Mouse (Mus musculus) kidney, postnatal 0 days (tissue): ENCODE results near the gene Ntn4. TPM values are rescaled to one million over a fixed set of nuclear protein-coding genes. Genes with fewer than 3 reads are reported as not detected.

Source experiments
- ATAC-seq: fragments of 200-750 bp; cut with Nextera tagmentation; replicated peaks from 2 replicates; pipeline ENCODE4 v1.8.0; 2017; ENCODE audit warnings: low read depth, moderate number of reproducible peaks, moderate TSS enrichment, moderate library complexity; ENCODE audit not compliant: low FRiP score
- DNase-seq: peaks from one replicate; pipeline ENCODE4 v3.0.0-alpha.2; 2016; ENCODE audit warnings: low spot score
- H3K27ac ChIP-seq: fragments of 300-500 bp; sonication (generic); 2 replicates; pipeline ENCODE4 v1.5.1; 2014; ENCODE audit warnings: mild to moderate bottlenecking
- H3K27me3 ChIP-seq: fragments of 300-500 bp; sonication (generic); 2 replicates; pipeline ENCODE4 v1.6.1; 2014; ENCODE audit warnings: low read length, mixed read lengths; ENCODE audit not compliant: insufficient read depth
- H3K36me3 ChIP-seq: fragments of 300-500 bp; sonication (generic); 2 replicates; pipeline ENCODE4 v1.6.1; 2014; ENCODE audit warnings: low read length, mixed read lengths; ENCODE audit not compliant: insufficient read depth
- H3K4me1 ChIP-seq: fragments of 300-500 bp; sonication (generic); replicated peaks from 2 replicates; pipeline ENCODE4 v1.6.1; 2014; ENCODE audit warnings: antibody characterized with exemption, low read length, mixed read lengths; ENCODE audit not compliant: insufficient read depth
- H3K4me2 ChIP-seq: fragments of 300-500 bp; sonication (generic); 2 replicates; pipeline ENCODE4 v1.6.1; 2014; ENCODE audit warnings: mild to moderate bottlenecking, low read length, moderate library complexity, mixed read lengths
- H3K4me3 ChIP-seq: fragments of 300-500 bp; sonication (generic); replicated peaks from 2 replicates; pipeline ENCODE4 v1.5.1; 2014; ENCODE audit warnings: low read depth, low read length
- H3K9ac ChIP-seq: fragments of 300-500 bp; sonication (generic); 2 replicates; pipeline ENCODE4 v1.6.1; 2014; ENCODE audit warnings: low read depth, low read length
- H3K9me3 ChIP-seq: fragments of 300-500 bp; sonication (generic); replicated peaks from 2 replicates; pipeline ENCODE4 v1.6.1; 2016; ENCODE audit warnings: low read length, inconsistent platforms, mixed read lengths
- CTCF ChIP-seq: IDR thresholded peaks from 2 replicates; pipeline ENCODE4 v1.5.1; 2016; ENCODE audit warnings: antibody characterized with exemption, low read depth, mild to moderate bottlenecking, moderate library complexity
- WGBS: fragments of 180-500 bp; shearing (Covaris S2); extraction: QIAGEN DNeasy Blood & Tissue Kit; methylation state at CpG from one replicate; pipeline ENCODE4 v1.1.7; 2014; 5-methylcytosine and 5-hydroxymethylcytosine counted together
- polyA plus RNA-seq: library from polyadenylated mRNA; unstranded; fragments of >200 nt; fragmentation: Nextera tagmentation; extraction: Ambion mirVana; gene quantifications from 2 replicates; pipeline ENCODE4 v1.2.1, GENCODE M21; 2015

Gene Ntn4
- polyA plus RNA-seq, 1 experiment from 2014 or later, result 1.4 TPM

DNA sequence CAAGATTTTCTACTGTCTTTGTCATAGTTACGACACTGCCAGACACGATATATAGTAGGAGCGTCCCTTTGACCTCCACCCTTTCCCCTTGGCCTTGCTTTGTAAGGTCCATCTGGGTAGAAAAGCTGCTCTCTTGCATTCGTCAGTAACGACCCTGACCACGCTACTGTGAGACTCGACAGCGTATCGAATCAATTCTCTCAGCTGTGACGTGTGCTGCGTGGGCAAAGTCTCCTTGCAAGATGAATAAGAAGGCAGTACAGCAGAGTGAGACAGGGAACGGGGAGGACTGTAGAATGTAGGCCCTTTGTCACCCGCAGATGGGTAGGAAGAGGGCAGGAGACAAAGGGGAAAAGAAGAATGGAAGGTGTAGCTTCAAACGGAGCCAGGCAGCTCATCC lies 110.8 kb downstream of the Ntn4 start:
- 57% methylated on average over 14 of the region's 14 CpGs for WGBS
- TF ChIP-seq CTCF, result no peak
- no peaks in the 10 kb centered on the region; the same call in 1 of the 2 replicates for H3K4me1 ChIP-seq
- H3K36me3 ChIP-seq, result no peaks in the 10 kb centered on the region
- no peaks in the 10 kb centered on the region for H3K27me3 ChIP-seq
- no peak overlapping the region for H3K4me3 ChIP-seq
- no peaks in the 10 kb centered on the region for H3K9me3 ChIP-seq
- no peak overlapping the region for H3K27ac ChIP-seq
- ATAC-seq (no peak), DNase-seq (no peak)
- H3K9ac ChIP-seq, result no peak overlapping the region
- no peak overlapping the region for H3K4me2 ChIP-seq

GRCm38 (mm10) chr10:93753711-93754391 lies 113.4 kb downstream of the Ntn4 start:
- ATAC-seq (no peak), DNase-seq (no peak)
- H3K36me3 ChIP-seq, result no peaks in the 10 kb centered on the region
- no peak for TF ChIP-seq CTCF
- H3K27ac ChIP-seq, result no peak overlapping the region
- WGBS, result 76% methylated on average over 13 of the region's 13 CpGs
- no peaks in the 10 kb centered on the region for H3K27me3 ChIP-seq
- no peaks in the 10 kb centered on the region; the same call in 1 of the 2 replicates for H3K4me1 ChIP-seq
- no peak overlapping the region for H3K4me2 ChIP-seq
- H3K9ac ChIP-seq, result no peak overlapping the region
- no peaks in the 10 kb centered on the region for H3K9me3 ChIP-seq
- no peak overlapping the region for H3K4me3 ChIP-seq

DNA sequence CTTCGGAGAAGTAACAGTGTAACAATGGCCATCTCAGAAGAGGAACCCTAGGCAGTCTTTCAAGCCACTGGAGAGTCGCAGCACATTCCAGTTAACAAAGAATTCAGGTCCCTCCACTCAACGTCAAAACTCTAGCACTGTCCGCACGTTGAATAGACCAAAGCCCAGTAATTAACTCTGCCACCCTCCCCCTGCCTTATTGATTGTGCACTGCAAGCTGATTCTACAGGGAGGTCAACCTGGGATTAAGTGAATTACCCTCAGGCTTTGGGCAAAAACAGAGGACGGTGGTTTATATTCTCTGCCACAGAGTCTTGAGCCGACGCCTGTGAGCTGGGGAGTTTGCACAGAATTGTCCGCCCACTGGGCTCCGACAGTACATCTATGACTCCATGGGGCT lies 115.7 kb downstream of the Ntn4 start:
- no peaks in the 10 kb centered on the region for H3K36me3 ChIP-seq
- H3K9me3 ChIP-seq, result no peaks in the 10 kb centered on the region
- H3K4me3 ChIP-seq, result no peak overlapping the region
- DNase-seq (no peak), ATAC-seq (no peak)
- no peak overlapping the region for H3K27ac ChIP-seq
- H3K9ac ChIP-seq, result no peak overlapping the region
- 80% methylated on average over 10 of the region's 10 CpGs for WGBS
- no peaks in the 10 kb centered on the region for H3K4me1 ChIP-seq
- H3K4me2 ChIP-seq, result no peak overlapping the region
- H3K27me3 ChIP-seq, result no peaks in the 10 kb centered on the region
- TF ChIP-seq CTCF, result no peak

DNA sequence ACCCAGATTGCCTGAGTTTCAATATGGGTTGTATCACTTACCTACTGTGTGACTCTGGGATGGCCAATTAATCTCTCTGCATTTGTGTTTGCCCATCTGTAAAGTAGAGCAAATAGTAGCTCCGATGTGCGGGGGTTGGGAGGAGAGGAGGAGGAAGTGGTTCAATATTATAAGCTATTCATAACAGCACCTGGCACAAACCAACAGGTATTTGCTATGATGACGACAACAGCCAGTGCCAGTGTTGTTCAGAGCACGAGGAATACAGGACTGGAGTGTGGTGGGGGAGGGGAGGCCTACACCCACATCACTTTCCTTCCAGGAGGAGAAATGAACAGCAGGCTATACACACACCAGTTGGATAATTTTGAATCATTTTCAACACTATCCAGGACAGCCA lies 119.2 kb downstream of the Ntn4 start:
- no peaks in the 10 kb centered on the region for H3K36me3 ChIP-seq
- DNase-seq (no peak), ATAC-seq (no peak)
- 69% methylated on average over 4 of the region's 4 CpGs for WGBS
- no peak for TF ChIP-seq CTCF
- no peak overlapping the region for H3K4me2 ChIP-seq
- no peak overlapping the region for H3K27ac ChIP-seq
- no peaks in the 10 kb centered on the region for H3K27me3 ChIP-seq
- no peak overlapping the region for H3K9ac ChIP-seq
- H3K9me3 ChIP-seq, result no peaks in the 10 kb centered on the region
- H3K4me1 ChIP-seq, result no peaks in the 10 kb centered on the region
- H3K4me3 ChIP-seq, result no peak overlapping the region

GRCm38 (mm10) chr10:93760429-93760828 lies 119.9 kb downstream of the Ntn4 start:
- no peak for DNase-seq
- no peaks in the 10 kb centered on the region for H3K36me3 ChIP-seq
- H3K4me2 ChIP-seq, result no peak overlapping the region
- TF ChIP-seq CTCF, result no peak
- H3K4me3 ChIP-seq, result no peak overlapping the region
- WGBS, result 86% methylated on average over 5 of the region's 5 CpGs
- no peaks in the 10 kb centered on the region for H3K27me3 ChIP-seq
- no peak overlapping the region for H3K9ac ChIP-seq
- H3K27ac ChIP-seq, result no peak overlapping the region
- no peak for ATAC-seq
- H3K4me1 ChIP-seq, result no peaks in the 10 kb centered on the region
- H3K9me3 ChIP-seq, result no peaks in the 10 kb centered on the region

- peak; percentile 80 for TF ChIP-seq CTCF
- ATAC-seq (no peak), DNase-seq (no peak)
- H3K9ac ChIP-seq, result no peak overlapping the region
- 28% methylated on average over 5 of the region's 5 CpGs for WGBS
- H3K4me2 ChIP-seq, result no peak overlapping the region
- no peak overlapping the region for H3K4me3 ChIP-seq
- no peaks in the 10 kb centered on the region for H3K27me3 ChIP-seq
- H3K9me3 ChIP-seq, result no peaks in the 10 kb centered on the region
- no peaks in the 10 kb centered on the region for H3K36me3 ChIP-seq
- H3K27ac ChIP-seq, result no peak overlapping the region
- no peaks in the 10 kb centered on the region for H3K4me1 ChIP-seq
Observed at GRCm38 (mm10) chr10:93763074-93763473, 122.6 kb downstream of the Ntn4 start.

DNA sequence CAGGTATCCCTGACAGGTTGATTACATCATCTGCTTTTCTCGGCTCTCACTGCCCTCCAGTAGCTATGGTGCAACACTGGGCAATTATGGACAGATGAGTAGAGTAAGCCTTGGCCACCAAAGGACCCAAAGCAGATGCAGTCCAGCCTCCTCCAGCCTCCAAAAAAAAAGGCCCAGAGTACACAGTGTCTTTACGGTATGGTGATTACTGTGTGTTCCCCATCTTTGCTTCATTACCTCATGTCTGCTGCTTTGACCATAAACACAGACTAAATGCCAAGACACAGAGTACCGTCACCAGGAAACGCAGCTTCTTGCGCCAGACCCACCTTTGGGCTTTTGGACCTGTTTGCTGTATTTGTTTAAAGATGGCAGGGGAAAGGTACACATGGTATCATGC lies 125.7 kb downstream of the Ntn4 start:
- Histone ChIP-seq H3K9me3 (no peaks in the 10 kb centered on the region), H3K4me2 (no peak overlapping the region), H3K27ac (no peak overlapping the region), H3K9ac (no peak overlapping the region), H3K4me1 (no peaks in the 10 kb centered on the region), H3K4me3 (no peak overlapping the region), H3K36me3 (no peaks in the 10 kb centered on the region), H3K27me3 (no peaks in the 10 kb centered on the region)
- ATAC-seq, result no peak
- no peak for TF ChIP-seq CTCF
- WGBS, result 96% methylated on average over 5 of the region's 5 CpGs
- no peak for DNase-seq
